In the genomic region with DNA sequence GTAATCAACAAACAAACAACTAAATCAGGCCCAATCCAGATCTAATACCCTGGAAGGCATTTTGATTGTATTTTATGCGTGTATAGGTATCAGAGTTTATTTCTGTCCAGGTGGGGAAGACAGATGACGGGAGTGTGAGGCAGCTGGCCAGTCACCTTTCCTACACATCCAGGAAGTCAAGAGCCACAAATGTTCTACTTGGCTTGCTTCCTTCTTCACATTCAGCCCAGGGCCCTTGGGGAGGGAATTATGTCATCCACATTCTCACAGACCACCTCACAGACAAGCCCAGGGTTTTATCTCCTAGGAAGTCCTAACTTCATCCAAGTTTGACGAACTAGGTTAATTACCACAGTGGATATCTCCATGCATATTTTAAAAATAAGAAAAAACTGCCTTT, we compare ENCODE assay signal across 10 mouse cellular contexts.
DNase-seq lines count a peak whose midpoint lies in the region; ATAC-seq and TF ChIP-seq lines count a peak whose summit lies in the region.
"Had no signal": no experiment of that assay in that cellular context is flagged by ENCODE, and none has a peak within 500 bp of the region (broad histone marks: within the 10 kb centered on the region; RNA-seq: fewer than 3 reads in every experiment).

No protein-coding gene starts in this region.

- H3K9ac ChIP-seq in heart, adult 2 months (ENCODE audit: low read depth, low read length) = no peak overlapping the region
- H3K9ac ChIP-seq in midbrain, embryonic 12.5 days (replicated peaks) = no peak overlapping the region
- no peak overlapping the region for H3K9ac ChIP-seq in midbrain, embryonic 13.5 days (replicated peaks)
- H3K9ac ChIP-seq in heart, embryonic 12.5 days = no peak overlapping the region
- H3K9ac ChIP-seq: embryonic facial prominence, embryonic 12.5 days had no signal

- H3K4me2 ChIP-seq in midbrain, embryonic 12.5 days (replicated peaks) = no peak overlapping the region
- no peak overlapping the region for H3K4me2 ChIP-seq in midbrain, embryonic 13.5 days (replicated peaks)
- no peak overlapping the region for H3K4me2 ChIP-seq in heart, embryonic 12.5 days
- H3K4me2 ChIP-seq in myocyte (ENCODE audit: low read depth) = peak overlapping the region; percentile 57
- H3K4me2 ChIP-seq: embryonic facial prominence, embryonic 12.5 days had no signal

- no peak for TF ChIP-seq CTCF in heart, adult 2 months (IDR thresholded peaks at IDR 0.05)

- TF ChIP-seq POLR2A in heart, adult 2 months (IDR thresholded peaks at IDR 0.05; ENCODE audit: insufficient read depth, low read depth, low read length) = no peak
- TF ChIP-seq POLR2A in myocyte (IDR thresholded peaks at IDR 0.05; ENCODE audit: insufficient read length, low read depth) = no peak

- no peak overlapping the region for H3K4me3 ChIP-seq in heart, adult 2 months
- H3K4me3 ChIP-seq in midbrain, embryonic 12.5 days = no peak overlapping the region
- no peak overlapping the region for H3K4me3 ChIP-seq in midbrain, embryonic 13.5 days (replicated peaks)
- H3K4me3 ChIP-seq in heart, embryonic 12.5 days = no peak overlapping the region
- no peak overlapping the region for H3K4me3 ChIP-seq in myocyte
- H3K4me3 ChIP-seq: embryonic facial prominence, embryonic 12.5 days had no signal

- peaks cover 7% of the 10 kb centered on the region for H3K4me1 ChIP-seq in heart, adult 2 months (ENCODE audit: control insufficient read depth, insufficient read depth, low read length)
- H3K4me1 ChIP-seq in midbrain, embryonic 12.5 days = peaks cover 12% of the 10 kb centered on the region; the same call in 1 of the 2 replicates
- H3K4me1 ChIP-seq in midbrain, embryonic 13.5 days (replicated peaks) = peaks cover 19% of the 10 kb centered on the region
- peaks cover 15% of the 10 kb centered on the region for H3K4me1 ChIP-seq in heart, embryonic 12.5 days (replicated peaks)

- intact Hi-C loops in heart, adult 2 months (cut with DNase I) = no loop called here
- intact Hi-C loops in heart, postnatal 25 days (cut with DNase I) = loop anchor here (5.0 to 10.0 kb wide), 2 partner anchors 65 to 133 kb away; no protein-coding TSS in a partner anchor

- H3ac ChIP-seq in myocyte (ENCODE audit: control insufficient read depth, insufficient read length) = no peak overlapping the region

- peak; percentile 8; the same call in 1 of the 2 replicates for ATAC-seq in midbrain, embryonic 12.5 days (ENCODE audit: low FRiP score, low read depth)
- ATAC-seq in midbrain, embryonic 13.5 days = no peak
- ATAC-seq in heart, embryonic 12.5 days (ENCODE audit: insufficient number of reproducible peaks, low FRiP score) = no peak

- TF ChIP-seq EP300 in heart, adult 2 months (IDR thresholded peaks at IDR 0.05; ENCODE audit: insufficient read depth, low read depth, low read length) = no peak

- DNase-seq in heart, adult 2 months = no peak
- DNase-seq in heart, postnatal 25 days (ENCODE audit: low spot score) = no peak
- no peak for DNase-seq in retina, embryonic 14.5 days (ENCODE audit: low spot score)
- DNase-seq: cerebellum, adult 18-20 months; thymus, postnatal 4 days had no signal

- peaks cover 11% of the 10 kb centered on the region for H3K36me3 ChIP-seq in heart, adult 2 months (ENCODE audit: control insufficient read depth, insufficient read depth, low read length)
- H3K36me3 ChIP-seq in midbrain, embryonic 12.5 days = no peaks in the 10 kb centered on the region
- H3K36me3 ChIP-seq in midbrain, embryonic 13.5 days = no peaks in the 10 kb centered on the region
- no peaks in the 10 kb centered on the region for H3K36me3 ChIP-seq in heart, embryonic 12.5 days
- no peaks in the 10 kb centered on the region for H3K36me3 ChIP-seq in myocyte (ENCODE audit: control insufficient read depth, insufficient read depth)
- H3K36me3 ChIP-seq: embryonic facial prominence, embryonic 12.5 days had no signal

- H3K27me3 ChIP-seq in heart, adult 2 months (ENCODE audit: control insufficient read depth, insufficient read depth, low read length) = no peaks in the 10 kb centered on the region
- no peaks in the 10 kb centered on the region for H3K27me3 ChIP-seq in midbrain, embryonic 12.5 days
- H3K27me3 ChIP-seq in midbrain, embryonic 13.5 days = 0 out of 2 replicates have a peak, but pooled peaks cover 2% of the 10 kb centered on the region
- no peaks in the 10 kb centered on the region for H3K27me3 ChIP-seq in heart, embryonic 12.5 days (replicated peaks)
- H3K27me3 ChIP-seq in myocyte (ENCODE audit: control insufficient read depth, insufficient read depth, insufficient read length) = no peaks in the 10 kb centered on the region
- H3K27me3 ChIP-seq: embryonic facial prominence, embryonic 12.5 days had no signal

- H3K9me3 ChIP-seq in midbrain, embryonic 12.5 days = no peaks in the 10 kb centered on the region
- no peaks in the 10 kb centered on the region for H3K9me3 ChIP-seq in midbrain, embryonic 13.5 days
- no peaks in the 10 kb centered on the region for H3K9me3 ChIP-seq in heart, embryonic 12.5 days (replicated peaks)
- H3K9me3 ChIP-seq: embryonic facial prominence, embryonic 12.5 days had no signal

- peak overlapping the region; percentile 70 for H3K27ac ChIP-seq in heart, adult 2 months
- H3K27ac ChIP-seq in midbrain, embryonic 12.5 days (replicated peaks) = no peak overlapping the region
- H3K27ac ChIP-seq in midbrain, embryonic 13.5 days = no peak overlapping the region; the same call in 1 of the 2 replicates
- H3K27ac ChIP-seq in heart, embryonic 12.5 days (ENCODE audit: poor library complexity, severe bottlenecking) = peak overlapping the region; percentile 35; the same call in 1 of the 2 replicates
- H3K27ac ChIP-seq: embryonic facial prominence, embryonic 12.5 days had no signal

- WGBS in heart, adult 2 months = 25% methylated on average over 3 of the region's 3 CpGs
- WGBS in midbrain, embryonic 12.5 days = 78% methylated on average over 3 of the region's 3 CpGs
- 82% methylated on average over 3 of the region's 3 CpGs for WGBS in midbrain, embryonic 13.5 days
- WGBS in heart, embryonic 12.5 days = 65% methylated on average over 3 of the region's 3 CpGs

- H3K79me2 ChIP-seq in heart, adult 2 months (replicated peaks; ENCODE audit: control insufficient read depth, insufficient read depth, low read length) = no peaks in the 10 kb centered on the region
- no peaks in the 10 kb centered on the region for H3K79me2 ChIP-seq in myocyte (ENCODE audit: control insufficient read depth, insufficient read depth)

TF ChIP-seq in myocyte, 11 proteins besides CTCF, POLR2A, EP300 and RAD21:
- TF ChIP-seq MYOD1 (IDR thresholded peaks at IDR 0.05; ENCODE audit: control insufficient read depth in 1 of 3, insufficient read length in 2 of 3, low read depth in 2 of 3) (no peak), CEBPB (IDR thresholded peaks at IDR 0.05; ENCODE audit: insufficient read depth, poor library complexity, severe bottlenecking) (no peak), USF1 (IDR thresholded peaks at IDR 0.05; ENCODE audit: low read depth) (no peak), SRF (IDR thresholded peaks at IDR 0.05; ENCODE audit: control insufficient read depth, insufficient read length, low read depth) (no peak), E2F4 (IDR thresholded peaks at IDR 0.05; ENCODE audit: insufficient read depth) (no peak), TCF12 (IDR thresholded peaks at IDR 0.05; ENCODE audit: insufficient read depth, poor library complexity, severe bottlenecking) (no peak), TCF3 (IDR thresholded peaks at IDR 0.05; ENCODE audit: insufficient read length, low read depth) (no peak), MYOG (IDR thresholded peaks at IDR 0.05; ENCODE audit: control insufficient read depth in 1 of 3, insufficient read depth in 1 of 3, insufficient read length in 2 of 3, low read depth in 2 of 3) (no peak), REST (IDR thresholded peaks at IDR 0.05; ENCODE audit: insufficient read depth, insufficient read length) (no peak), MAX (IDR thresholded peaks at IDR 0.05; ENCODE audit: low read depth) (no peak), POLR2AphosphoS2 (IDR thresholded peaks at IDR 0.05; ENCODE audit: insufficient read length, low read depth) (no peak)

Comparison
In these comparisons a context has a peak if more than half of its experiments do, and no peak if none do; other contexts are left out.
1. H3K27ac ChIP-seq: peak in heart, adult 2 months (single experiment) and heart, embryonic 12.5 days (single experiment); none in midbrain, embryonic 12.5 days (single experiment) and midbrain, embryonic 13.5 days (single experiment).